Mouse (Mus musculus) mature B cell (primary cell): Measurements from ENCODE around the gene 6030468B19Rik.

ENCODE experiments used
- in situ Hi-C: fragments of 300-500 bp; cut with MboI; formaldehyde crosslinking; loops from 2 replicates; pipeline ENCODE4 v1.14.3; 2019

Gene 6030468B19Rik

DNA sequence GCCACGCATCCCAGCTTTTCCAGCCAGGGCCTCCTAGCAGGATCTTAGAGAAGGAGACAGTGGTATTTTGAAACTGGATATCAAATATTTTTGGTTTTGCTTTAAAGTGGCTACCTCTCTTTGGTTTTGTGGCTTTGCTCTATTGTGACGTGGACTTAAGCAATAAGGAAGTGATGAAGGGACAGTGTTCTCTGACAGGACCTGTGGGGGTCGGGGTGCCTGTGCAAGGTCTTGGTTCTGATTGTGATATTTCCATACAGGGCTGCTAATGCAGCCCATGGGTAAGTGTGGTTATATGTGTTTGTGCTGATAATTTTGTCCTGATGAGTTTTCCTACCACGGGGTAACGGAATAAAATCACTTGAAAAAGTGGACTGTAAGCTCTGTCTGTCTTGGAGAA lies 57.9 kb downstream of the 6030468B19Rik start:
- in situ Hi-C loops: no loop called here

DNA sequence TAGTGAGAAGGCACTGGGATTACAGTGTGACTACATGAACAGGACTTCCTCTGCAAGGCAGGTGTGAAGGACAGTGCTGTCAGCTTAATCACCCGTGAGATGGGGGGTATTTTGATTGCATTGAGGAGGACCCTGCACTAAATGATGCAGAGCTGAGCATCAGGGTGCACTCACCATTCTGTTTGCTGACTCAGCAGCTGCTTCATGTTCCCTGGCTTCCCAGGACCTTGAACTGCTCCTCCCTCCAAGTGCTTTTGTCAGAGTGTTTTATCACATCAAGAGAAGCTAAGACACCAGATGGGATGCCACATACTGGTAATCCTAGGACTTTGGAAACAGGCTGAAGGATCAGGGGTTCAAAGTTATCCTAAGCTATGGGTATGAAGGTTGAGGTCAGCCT lies 58.5 kb downstream of the 6030468B19Rik start:
- in situ Hi-C loops: no loop called here
